Mouse (Mus musculus): Measurements from ENCODE around the gene Uvrag. TPM values are rescaled to one million over a fixed set of nuclear protein-coding genes. Genes with fewer than 3 reads are reported as not detected.

The Uvrag gene
- polyA plus RNA-seq, 1 experiment, result 74.6 TPM

- no peak for TF ChIP-seq POLR2A (IDR thresholded peaks at IDR 0.05; ENCODE audit: control insufficient read depth, extremely low read depth, insufficient read depth, low read length, poor library complexity)
- no peak for TF ChIP-seq CTCF (IDR thresholded peaks at IDR 0.05; ENCODE audit: borderline replicate concordance, control insufficient read depth, extremely low read depth, insufficient read depth, low read length, poor library complexity)
- no peak for DNase-seq
- H3K27me3 ChIP-seq (ENCODE audit: control insufficient read depth, insufficient read depth, low read length), result no peaks in the 10 kb centered on the region
- H3K36me3 ChIP-seq (ENCODE audit: control insufficient read depth, insufficient read depth, low read length), result no peaks in the 10 kb centered on the region
- WGBS, result 97% methylated on average over 6 of the region's 6 CpGs
- no peak overlapping the region for H3K27ac ChIP-seq (ENCODE audit: control insufficient read depth, insufficient read depth, low read length)
- H3K4me3 ChIP-seq (ENCODE audit: control insufficient read depth, insufficient read depth, low read length), result no peak overlapping the region
- no peaks in the 10 kb centered on the region for H3K4me1 ChIP-seq (replicated peaks; ENCODE audit: control insufficient read depth, insufficient read depth, low read length)
Observed at GRCm38 (mm10) chr7:99045525-99045924, 95.4 kb downstream of the Uvrag start.

GRCm38 (mm10) chr7:99043923-99044322 lies 97.0 kb downstream of the Uvrag start:
- whole genome bisulfite sequencing, result 95% methylated on average over 7 of the region's 7 CpGs
- Histone ChIP-seq H3K4me1 (replicated peaks; ENCODE audit: control insufficient read depth, insufficient read depth, low read length) (no peaks in the 10 kb centered on the region), H3K36me3 (ENCODE audit: control insufficient read depth, insufficient read depth, low read length) (no peaks in the 10 kb centered on the region)

DNA sequence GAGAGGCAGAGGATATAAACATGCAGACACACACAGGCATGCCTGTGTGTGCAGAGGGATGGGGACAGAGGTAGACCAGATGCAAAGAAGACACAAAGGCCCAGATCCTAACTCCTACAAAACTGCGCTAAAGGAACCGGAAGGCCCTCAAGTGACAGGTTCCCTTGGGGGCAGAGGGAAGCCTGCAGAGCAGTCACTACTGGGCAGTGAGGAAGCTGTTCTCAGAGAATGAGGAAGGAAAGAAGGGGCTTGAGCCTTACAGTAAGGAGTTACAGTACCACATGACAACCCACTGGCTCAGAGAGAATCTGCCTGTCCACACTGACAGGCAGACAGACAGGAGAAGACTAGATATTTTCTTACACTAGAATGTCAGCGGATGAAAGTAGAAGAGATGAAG lies 97.6 kb downstream of the Uvrag start:
- Histone ChIP-seq H3K36me3 (ENCODE audit: control insufficient read depth, insufficient read depth, low read length) (no peaks in the 10 kb centered on the region), H3K27ac (ENCODE audit: control insufficient read depth, insufficient read depth, low read length) (no peak overlapping the region), H3K27me3 (ENCODE audit: control insufficient read depth, insufficient read depth, low read length) (no peaks in the 10 kb centered on the region), H3K4me3 (ENCODE audit: control insufficient read depth, insufficient read depth, low read length) (no peak overlapping the region), H3K4me1 (replicated peaks; ENCODE audit: control insufficient read depth, insufficient read depth, low read length) (no peaks in the 10 kb centered on the region)
- no peak for DNase-seq
- no peak for TF ChIP-seq CTCF (IDR thresholded peaks at IDR 0.05; ENCODE audit: borderline replicate concordance, control insufficient read depth, extremely low read depth, insufficient read depth, low read length, poor library complexity)
- TF ChIP-seq POLR2A (IDR thresholded peaks at IDR 0.05; ENCODE audit: control insufficient read depth, extremely low read depth, insufficient read depth, low read length, poor library complexity), result no peak
- WGBS, result 93% methylated on average over 3 of the region's 3 CpGs

More at GRCm38 (mm10) chr7:99043923-99044322, 97.0 kb downstream of the Uvrag start:
- H3K4me3 ChIP-seq (ENCODE audit: control insufficient read depth, insufficient read depth, low read length), result no peak overlapping the region
- no peak for DNase-seq
- H3K27ac ChIP-seq (ENCODE audit: control insufficient read depth, insufficient read depth, low read length), result no peak overlapping the region
- TF ChIP-seq POLR2A (IDR thresholded peaks at IDR 0.05; ENCODE audit: control insufficient read depth, extremely low read depth, insufficient read depth, low read length, poor library complexity) (no peak), CTCF (IDR thresholded peaks at IDR 0.05; ENCODE audit: borderline replicate concordance, control insufficient read depth, extremely low read depth, insufficient read depth, low read length, poor library complexity) (no peak)
- no peaks in the 10 kb centered on the region for H3K27me3 ChIP-seq (ENCODE audit: control insufficient read depth, insufficient read depth, low read length)

DNA sequence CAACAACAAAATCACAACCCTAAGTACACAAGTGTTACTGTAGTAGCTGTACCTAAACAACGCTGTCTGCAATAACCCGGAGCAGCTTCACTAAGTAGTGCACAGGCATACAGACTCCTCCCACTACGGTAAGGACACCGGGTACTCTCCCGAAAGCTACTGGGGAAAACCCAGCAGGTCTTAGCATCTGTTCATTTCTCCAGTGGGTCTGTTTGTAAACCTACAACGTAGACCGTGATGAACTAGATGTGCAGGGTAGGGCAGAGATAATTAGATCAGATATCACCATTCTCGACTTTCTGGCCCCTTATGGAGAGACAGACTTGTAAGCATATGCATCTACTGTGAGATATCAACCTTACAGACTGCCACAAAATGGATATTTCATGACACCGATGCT lies 99.1 kb downstream of the Uvrag start:
- Histone ChIP-seq H3K4me3 (ENCODE audit: control insufficient read depth, insufficient read depth, low read length) (no peak overlapping the region), H3K27ac (ENCODE audit: control insufficient read depth, insufficient read depth, low read length) (no peak overlapping the region), H3K27me3 (ENCODE audit: control insufficient read depth, insufficient read depth, low read length) (no peaks in the 10 kb centered on the region), H3K4me1 (replicated peaks; ENCODE audit: control insufficient read depth, insufficient read depth, low read length) (no peaks in the 10 kb centered on the region), H3K36me3 (ENCODE audit: control insufficient read depth, insufficient read depth, low read length) (no peaks in the 10 kb centered on the region)
- TF ChIP-seq CTCF (IDR thresholded peaks at IDR 0.05; ENCODE audit: borderline replicate concordance, control insufficient read depth, extremely low read depth, insufficient read depth, low read length, poor library complexity), result no peak
- TF ChIP-seq POLR2A (IDR thresholded peaks at IDR 0.05; ENCODE audit: control insufficient read depth, extremely low read depth, insufficient read depth, low read length, poor library complexity), result no peak
- no peak for DNase-seq
- WGBS, result 93% methylated on average over 9 of the region's 9 CpGs

DNA sequence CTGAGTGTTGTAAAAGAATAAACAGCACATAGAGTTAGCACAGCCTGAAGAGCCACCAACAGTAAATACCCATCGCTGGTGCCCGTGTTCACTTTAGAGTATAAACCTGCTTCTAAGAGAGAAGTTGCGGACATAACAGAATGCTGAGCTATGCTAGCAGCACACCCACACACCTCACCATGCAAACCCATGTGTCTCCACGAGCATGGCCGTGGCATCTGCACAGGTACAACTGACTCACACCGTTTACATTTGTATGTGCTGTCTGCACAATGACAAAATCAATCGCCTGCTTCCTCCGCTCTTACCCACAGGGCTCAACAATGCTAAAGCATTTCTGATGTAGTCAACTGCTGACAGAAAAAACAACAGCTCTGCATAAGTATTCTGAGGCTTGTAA lies 101.0 kb downstream of the Uvrag start:
- TF ChIP-seq POLR2A (IDR thresholded peaks at IDR 0.05; ENCODE audit: control insufficient read depth, extremely low read depth, insufficient read depth, low read length, poor library complexity), result no peak
- H3K4me3 ChIP-seq (ENCODE audit: control insufficient read depth, insufficient read depth, low read length), result no peak overlapping the region
- 95% methylated on average over 8 of the region's 8 CpGs for WGBS

DNA sequence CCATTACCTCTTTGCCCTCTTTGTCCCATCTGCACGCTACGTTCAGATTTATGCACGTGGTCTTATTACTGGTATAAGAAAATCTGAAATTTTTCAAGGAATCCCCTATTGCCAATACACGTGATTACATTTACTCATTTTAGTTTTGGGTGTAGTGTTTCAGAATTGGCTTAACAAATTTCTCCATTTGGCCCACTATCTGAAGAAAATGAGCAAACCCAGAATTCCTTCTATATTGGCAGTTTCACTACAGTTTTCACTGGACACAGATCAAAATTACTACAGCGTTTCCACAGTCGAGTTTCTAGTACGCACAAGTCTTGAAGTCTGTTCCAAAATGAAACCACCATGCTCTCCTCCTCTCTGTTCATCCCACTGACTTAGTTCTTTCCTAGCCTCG lies 104.7 kb downstream of the Uvrag start:
- TF ChIP-seq CTCF (IDR thresholded peaks at IDR 0.05; ENCODE audit: borderline replicate concordance, control insufficient read depth, extremely low read depth, insufficient read depth, low read length, poor library complexity) (no peak), POLR2A (IDR thresholded peaks at IDR 0.05; ENCODE audit: control insufficient read depth, extremely low read depth, insufficient read depth, low read length, poor library complexity) (no peak)
- Histone ChIP-seq H3K4me1 (replicated peaks; ENCODE audit: control insufficient read depth, insufficient read depth, low read length) (no peaks in the 10 kb centered on the region), H3K4me3 (ENCODE audit: control insufficient read depth, insufficient read depth, low read length) (no peak overlapping the region), H3K27me3 (ENCODE audit: control insufficient read depth, insufficient read depth, low read length) (no peaks in the 10 kb centered on the region), H3K27ac (ENCODE audit: control insufficient read depth, insufficient read depth, low read length) (no peak overlapping the region), H3K36me3 (ENCODE audit: control insufficient read depth, insufficient read depth, low read length) (no peaks in the 10 kb centered on the region)
- 95% methylated on average over 8 of the region's 8 CpGs for WGBS
- no peak for DNase-seq

More for the DNA sequence above, 101.0 kb downstream of the Uvrag start:
- Histone ChIP-seq H3K4me1 (replicated peaks; ENCODE audit: control insufficient read depth, insufficient read depth, low read length) (no peaks in the 10 kb centered on the region), H3K36me3 (ENCODE audit: control insufficient read depth, insufficient read depth, low read length) (no peaks in the 10 kb centered on the region), H3K27me3 (ENCODE audit: control insufficient read depth, insufficient read depth, low read length) (no peaks in the 10 kb centered on the region), H3K27ac (ENCODE audit: control insufficient read depth, insufficient read depth, low read length) (no peak overlapping the region)
- DNase-seq, result no peak

GRCm38 (mm10) chr7:99034909-99035308 lies 106.0 kb downstream of the Uvrag start:
- no peak for DNase-seq
- no peak for TF ChIP-seq CTCF (IDR thresholded peaks at IDR 0.05; ENCODE audit: borderline replicate concordance, control insufficient read depth, extremely low read depth, insufficient read depth, low read length, poor library complexity)
- TF ChIP-seq POLR2A (IDR thresholded peaks at IDR 0.05; ENCODE audit: control insufficient read depth, extremely low read depth, insufficient read depth, low read length, poor library complexity), result no peak
- Histone ChIP-seq H3K4me1 (replicated peaks; ENCODE audit: control insufficient read depth, insufficient read depth, low read length) (no peaks in the 10 kb centered on the region), H3K27me3 (ENCODE audit: control insufficient read depth, insufficient read depth, low read length) (no peaks in the 10 kb centered on the region), H3K4me3 (ENCODE audit: control insufficient read depth, insufficient read depth, low read length) (no peak overlapping the region), H3K27ac (ENCODE audit: control insufficient read depth, insufficient read depth, low read length) (no peak overlapping the region), H3K36me3 (ENCODE audit: control insufficient read depth, insufficient read depth, low read length) (no peaks in the 10 kb centered on the region)
- over 99% methylated on average over 2 of the region's 2 CpGs for WGBS

Measured in thymus, adult 2 months (tissue).